Mouse (Mus musculus) megakaryocyte, adult 5-6 weeks (primary cell): Measurements from ENCODE around the gene Ahdc1. TPM values are rescaled to one million over a fixed set of nuclear protein-coding genes. Genes with fewer than 3 reads are reported as not detected.

ENCODE experiments used
- ATAC-seq: 2 replicates; pipeline ENCODE4 v1.8.0; 2016; ENCODE audit warnings: mild to moderate bottlenecking, inconsistent platforms; ENCODE audit not compliant: poor library complexity, severe bottlenecking
- total RNA-seq, 2 experiments: library from RNA; stranded (forward) in 1 of 2; stranded (reverse) in 1 of 2; fragments of 153-499, 151-499 nt in 1 of 2; fragments of 221-1000, 200-1000 nt in 1 of 2; gene quantifications; 2 replicates each; pipeline versions ENCODE4 v1.2.3 to v1.2.4; 2015 to 2017

Gene Ahdc1
- 3.0 and 4.4 TPM in 2 replicates for total RNA-seq (2015)
- 0.77 and 3.6 TPM in 2 replicates for total RNA-seq (2017)

DNA sequence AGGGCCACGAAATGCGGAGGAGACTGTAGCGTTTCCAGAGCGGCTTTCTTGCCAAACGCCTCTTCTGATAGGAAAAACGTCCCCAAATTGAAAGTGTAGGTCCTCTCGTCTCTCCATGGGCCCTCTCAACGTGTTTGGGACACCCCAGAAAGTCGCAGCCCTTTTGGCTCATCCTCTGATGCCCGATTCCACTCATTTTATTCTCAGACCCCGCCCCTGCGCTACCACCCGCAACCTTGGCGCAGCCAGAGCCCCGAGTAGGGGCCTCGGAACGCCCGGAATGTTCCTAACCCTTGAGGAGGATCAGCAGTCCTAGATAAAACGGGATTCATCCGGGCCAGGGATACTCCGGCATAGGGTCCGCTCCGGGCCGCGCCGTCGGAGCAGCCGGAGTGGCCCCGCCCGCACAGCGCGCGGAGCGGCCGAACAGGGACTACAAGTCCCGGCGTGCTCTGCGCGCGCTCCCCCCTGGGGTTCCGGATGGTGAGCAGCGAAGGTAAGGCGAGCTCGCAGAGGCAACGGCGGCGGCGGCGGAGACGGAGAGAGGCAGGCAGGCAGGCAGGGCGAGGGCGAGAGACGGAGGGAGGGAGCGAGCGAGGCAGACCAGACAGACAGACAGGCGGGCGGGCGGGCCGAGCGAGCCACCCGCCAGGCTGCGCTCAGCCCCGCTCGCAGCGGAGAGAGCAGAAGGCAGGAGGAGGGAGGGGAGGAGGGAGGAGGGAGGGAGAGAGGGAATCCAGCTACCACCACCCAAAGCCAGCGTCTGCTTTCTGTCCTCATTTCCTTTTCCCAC lies at the start of gene Ahdc1:
Ahdc1 (plus strand) TSS at position 233 of the 793 bp plus-strand sequence.
- ATAC-seq, result peak; percentile 92

DNA sequence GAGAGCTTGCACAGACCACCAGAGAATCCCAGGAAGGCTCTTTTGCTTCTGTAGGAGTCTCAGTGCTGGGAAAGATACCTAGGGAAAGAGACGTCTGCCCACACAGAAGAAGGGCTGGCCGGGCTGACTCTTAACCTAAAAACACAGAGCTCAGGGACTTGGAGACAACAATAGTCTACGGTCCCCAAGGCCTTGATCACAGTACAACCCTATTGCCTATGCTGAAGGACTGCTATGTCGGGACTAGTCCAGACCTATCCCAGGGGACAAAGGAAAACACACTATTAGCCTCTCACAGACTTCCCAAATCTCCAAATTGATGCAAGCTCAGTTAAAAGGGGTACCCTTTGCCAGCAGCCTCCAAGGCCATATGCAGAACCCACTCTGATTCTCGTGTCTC lies 49.2 kb upstream of the Ahdc1 start:
- ATAC-seq, result no peak

DNA sequence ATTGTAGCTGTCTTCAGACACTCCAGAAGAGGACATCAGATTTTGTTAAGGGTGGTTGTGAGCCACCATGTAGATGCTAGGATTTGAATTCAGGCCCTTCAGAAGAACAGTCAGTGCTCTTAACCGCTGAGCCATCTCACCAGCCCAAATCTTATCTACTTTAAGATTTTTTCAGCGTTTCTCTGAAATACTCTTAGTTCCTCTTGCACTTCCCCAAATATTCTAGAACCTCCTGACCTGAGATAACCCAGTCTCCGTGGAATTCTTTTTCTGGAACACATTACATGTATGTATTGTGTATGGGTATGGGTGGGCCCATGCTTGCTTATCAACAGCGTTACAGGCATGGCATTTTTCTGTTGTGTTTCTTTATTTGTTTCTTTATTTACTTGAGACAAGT lies 48.4 kb upstream of the Ahdc1 start:
- ATAC-seq, result peak; percentile 41

DNA sequence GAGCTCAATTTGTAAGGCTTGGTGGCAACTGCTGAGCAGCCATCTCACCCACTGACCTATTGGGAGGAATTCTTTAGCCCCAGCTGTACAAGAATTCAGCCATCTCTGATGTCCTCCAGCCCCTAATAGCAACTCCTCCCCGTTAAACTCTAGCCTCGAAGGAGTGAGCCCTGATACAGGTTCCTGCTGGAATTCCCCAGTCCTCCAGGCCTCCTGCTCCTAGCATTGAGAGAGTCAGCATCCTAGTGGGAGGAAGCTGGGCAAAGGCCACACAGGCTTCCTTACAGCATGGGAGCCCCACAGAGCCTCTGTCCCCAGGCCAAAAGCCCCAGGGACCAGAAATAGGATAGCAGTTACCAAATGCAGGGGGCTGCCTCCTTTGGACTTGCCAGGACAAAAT lies 47.6 kb upstream of the Ahdc1 start:
- ATAC-seq, result no peak

DNA sequence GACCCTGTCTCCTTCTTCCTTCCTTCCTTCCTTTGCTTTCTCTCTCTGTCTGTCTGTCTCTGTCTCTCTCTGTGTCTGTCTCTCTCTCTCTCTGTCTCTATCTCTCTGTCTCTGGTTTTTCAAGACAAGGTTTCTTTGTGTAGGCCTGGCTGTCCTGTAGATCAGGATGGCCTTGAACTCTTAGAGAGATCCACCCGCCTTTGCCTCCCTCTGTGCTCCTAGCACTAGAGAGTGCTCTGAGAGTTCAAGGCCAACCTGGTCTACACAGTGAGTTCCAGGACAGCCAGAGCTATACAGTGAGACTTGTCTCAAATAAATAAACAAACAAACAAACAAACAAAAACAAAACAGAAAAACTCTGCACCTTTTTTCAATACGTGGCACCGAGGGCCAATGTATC lies 47.0 kb upstream of the Ahdc1 start:
- ATAC-seq, result no peak

DNA sequence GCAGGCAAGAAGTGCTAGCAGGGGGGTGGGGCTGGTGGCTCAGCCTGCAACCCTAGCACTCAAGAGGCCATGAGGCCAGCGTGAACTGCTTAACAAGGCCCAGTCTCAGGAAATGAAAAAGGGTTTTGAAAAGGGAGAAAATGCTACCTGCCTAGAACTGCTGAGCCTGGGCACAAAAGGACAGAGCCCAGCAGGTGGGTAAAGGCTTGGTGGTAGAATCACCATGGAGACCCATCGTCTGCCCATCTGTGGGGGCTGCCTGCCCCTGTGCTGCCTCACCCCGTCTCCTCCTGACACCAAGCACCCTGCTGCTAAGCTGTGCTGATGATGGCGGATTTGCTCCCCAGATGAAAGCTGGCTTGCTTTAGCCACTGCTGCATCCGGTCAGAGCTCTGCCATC lies 46.6 kb upstream of the Ahdc1 start:
- no peak for ATAC-seq

DNA sequence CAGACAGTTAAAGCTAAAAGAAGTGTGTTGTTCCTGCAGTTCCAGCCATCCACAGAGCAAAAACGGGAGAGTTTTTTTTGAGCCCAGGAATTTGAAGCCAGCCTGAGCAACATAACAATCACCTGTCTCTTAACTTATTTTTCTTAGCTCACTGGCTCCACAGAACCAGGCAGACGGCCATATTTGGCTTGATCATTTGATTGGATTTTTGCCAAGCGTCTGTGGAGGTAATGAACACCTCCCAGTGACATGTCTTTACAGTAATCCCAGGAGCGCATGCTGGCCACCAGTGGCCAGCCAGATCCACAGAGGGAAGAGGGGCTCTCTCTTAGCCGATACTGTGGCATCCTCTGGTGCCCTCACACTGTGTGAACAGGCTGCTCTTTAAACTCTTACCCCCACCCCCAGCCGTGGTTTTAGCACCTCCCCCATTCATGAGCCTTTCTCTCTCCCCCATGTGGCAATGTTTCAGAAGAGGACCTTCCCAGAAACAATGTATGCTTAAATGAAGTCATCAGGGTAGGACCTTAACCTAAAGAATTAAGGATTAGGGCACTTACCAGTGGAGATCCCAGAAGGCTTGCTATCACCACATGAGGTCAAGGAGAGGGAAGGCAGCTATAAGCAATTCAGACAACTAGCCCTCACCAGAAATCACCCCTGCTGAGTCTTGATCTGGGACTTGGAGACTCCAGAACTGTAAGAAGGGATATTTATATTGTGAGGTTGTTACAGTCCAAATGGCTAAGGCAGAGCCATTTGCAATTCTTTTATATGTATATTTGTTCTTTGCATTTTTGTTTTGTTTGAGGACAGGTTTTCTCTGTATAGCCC lies 42.7 kb upstream of the Ahdc1 start:
- no peak for ATAC-seq

DNA sequence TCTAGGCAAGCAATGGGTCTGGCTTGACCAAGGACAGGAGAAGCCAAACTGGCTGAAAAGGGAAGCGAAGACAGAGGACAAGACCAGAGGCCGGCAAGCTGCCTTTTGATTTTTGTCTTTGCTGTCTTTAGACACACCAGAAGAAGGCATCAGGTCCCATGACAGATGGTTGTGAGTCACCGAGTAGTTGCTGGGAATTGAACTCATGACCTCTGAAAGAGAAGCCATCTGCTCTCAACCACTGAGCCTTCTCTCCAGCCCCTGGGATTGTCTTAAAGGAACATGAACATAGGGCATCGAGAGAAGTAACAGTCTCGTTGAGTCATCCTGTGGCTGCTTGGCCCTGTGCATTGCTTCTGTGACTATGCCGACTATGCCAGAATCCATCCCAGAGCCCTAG lies 39.5 kb upstream of the Ahdc1 start:
- ATAC-seq, result no peak; the same call in 1 of the 2 replicates

DNA sequence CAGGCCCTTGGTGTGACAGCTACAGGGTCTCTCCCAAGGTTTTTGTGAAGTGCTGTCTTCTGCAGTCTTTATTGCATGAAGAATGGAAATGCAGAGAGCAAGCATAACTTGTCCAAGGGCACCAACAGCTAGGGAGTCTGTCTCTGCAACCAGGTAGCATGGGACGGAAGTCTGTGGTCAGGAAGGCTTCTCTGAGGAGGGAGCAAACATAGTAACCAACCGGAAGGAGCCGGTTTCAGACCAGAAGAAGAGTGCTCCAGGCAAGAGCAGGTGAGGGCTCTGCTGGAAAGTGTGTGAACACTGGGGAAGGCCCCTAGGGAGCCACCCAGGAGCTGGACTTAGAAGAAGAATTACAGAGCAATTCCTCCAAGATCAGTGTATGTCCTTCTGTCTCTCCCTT lies 39.0 kb upstream of the Ahdc1 start:
- no peak for ATAC-seq

DNA sequence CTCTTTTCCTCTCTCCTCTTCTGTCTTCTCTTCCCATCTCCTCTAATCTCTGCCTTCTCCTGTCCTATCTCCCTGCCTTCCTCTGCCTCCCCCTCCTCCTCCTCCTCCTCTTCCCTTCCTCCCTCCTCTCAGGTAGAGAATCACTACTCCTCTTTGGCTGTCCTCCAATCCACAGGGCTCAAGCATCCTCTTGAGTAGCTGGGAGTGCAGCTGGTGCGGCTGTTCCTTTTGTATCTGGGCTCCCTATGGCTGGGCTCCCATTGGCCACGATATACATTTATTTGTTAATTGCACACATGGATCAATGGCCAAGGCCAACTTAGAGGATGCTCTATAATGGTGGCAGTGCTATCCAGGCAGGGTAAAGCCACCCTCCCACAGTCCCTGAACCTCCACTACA lies 38.5 kb upstream of the Ahdc1 start:
- no peak for ATAC-seq

DNA sequence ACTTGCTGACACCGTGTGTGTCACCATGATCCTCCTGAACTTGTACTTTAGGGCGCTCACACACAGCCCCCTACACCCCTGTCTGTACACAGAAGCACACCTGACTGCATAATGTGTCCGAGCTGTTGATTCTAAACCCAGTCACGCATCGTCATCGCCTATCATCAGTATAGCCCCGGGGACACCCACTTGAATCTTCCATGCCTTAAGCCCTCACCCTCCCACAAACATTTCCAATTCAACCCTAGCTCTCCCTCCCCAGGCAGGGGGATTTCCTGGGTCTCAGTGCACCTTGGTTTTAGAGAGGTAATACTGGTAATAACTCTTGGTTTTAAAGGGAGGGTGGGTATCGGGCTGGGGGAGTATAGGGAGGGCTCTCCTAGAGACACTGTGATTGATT lies 37.9 kb upstream of the Ahdc1 start:
- no peak for ATAC-seq

DNA sequence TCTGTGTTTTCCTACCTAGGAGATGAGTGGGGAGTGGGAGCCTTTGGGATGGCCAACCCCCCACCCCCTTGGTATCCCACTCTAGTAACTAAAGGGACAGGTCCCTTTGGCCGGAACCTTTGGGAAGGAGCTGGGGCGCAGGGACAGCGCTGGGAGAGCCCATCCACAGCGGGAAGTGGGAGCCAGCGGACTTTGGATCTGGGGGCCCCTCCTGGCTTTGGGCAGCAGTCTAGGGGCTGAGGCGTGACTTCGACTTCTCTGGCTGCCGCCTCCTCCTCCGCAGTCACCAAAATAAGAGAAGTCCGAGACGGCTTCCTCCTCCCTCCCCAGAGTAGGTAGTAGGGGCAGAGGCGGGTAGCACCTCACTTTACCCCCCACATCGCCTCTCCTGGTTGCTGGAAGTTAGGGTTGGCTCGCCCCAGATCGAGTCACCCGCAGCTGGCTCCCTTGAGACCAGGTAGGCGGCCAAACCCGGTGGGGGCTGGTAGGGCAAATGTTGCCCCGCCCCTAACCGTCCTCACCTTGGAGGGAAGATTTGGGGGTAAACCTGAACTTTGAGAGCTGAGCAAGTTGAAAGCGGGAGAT lies 37.2 kb upstream of the Ahdc1 start, which contains the start of gene Fgr:
Fgr (plus strand) TSS at position 282 of the 585 bp plus-strand sequence.
- peak; percentile 72 for ATAC-seq

DNA sequence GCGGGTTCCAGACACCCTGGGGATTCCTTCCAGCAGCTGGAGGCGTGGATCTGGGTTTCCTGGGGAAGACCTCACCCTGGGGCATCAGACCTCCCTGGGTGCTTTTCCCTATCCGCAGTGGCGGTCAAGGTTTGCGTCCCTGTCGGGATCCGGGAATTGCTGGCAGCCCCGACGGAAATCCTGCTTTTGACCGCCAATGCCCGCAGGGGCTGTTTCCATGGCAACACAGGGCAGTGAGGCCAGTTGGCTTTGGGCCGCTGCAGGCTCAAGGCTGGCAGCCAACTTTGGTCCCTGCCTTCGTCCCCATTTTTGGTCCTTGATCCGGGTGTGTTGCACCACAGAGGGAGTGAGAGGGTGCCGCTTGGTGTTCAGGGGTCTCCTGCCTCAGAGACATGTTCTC lies 36.2 kb upstream of the Ahdc1 start:
- no peak for ATAC-seq

DNA sequence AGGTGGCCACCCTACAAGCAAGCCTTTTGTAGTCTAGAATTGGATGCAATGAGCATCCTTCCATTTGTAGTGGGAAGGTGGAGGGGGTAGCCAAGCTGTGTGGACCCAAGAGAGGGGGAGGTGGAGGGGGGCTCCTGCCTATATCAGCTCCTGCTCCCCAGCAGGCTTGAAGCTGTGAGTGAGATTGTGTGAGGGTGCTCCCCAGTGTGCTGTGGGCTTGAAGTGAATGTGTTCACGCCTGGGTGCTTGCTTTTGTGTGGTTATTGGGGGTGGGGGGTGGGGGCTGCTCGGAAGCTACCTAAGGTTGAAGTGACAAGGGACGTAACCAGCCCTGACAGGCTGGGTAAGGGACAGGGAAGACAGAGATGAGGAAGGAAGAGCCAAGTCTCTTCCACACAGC lies 35.3 kb upstream of the Ahdc1 start:
- ATAC-seq, result 0 out of 2 replicates have a peak, but pooled peaks have one; percentile 9

DNA sequence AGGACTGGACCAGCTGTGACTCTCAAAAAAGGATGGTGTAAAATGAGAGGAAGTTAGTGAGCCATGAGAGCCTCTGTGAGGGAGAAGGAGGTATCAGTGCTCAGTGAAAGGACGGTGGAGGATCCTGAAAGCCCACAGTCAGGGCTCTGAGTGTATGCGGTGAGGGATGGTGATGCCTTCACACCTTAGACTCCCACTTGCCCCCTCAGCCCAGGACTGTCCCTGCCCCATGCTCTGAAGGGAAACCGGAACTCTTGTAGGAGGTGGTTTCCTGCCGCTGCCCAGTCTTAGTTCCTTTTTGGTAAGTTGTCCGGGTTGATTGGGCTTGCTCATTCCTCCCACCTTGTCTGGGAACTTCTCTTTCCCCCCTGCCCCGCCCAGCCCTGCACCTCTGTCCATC lies 34.3 kb upstream of the Ahdc1 start:
- peak; percentile 67 for ATAC-seq

DNA sequence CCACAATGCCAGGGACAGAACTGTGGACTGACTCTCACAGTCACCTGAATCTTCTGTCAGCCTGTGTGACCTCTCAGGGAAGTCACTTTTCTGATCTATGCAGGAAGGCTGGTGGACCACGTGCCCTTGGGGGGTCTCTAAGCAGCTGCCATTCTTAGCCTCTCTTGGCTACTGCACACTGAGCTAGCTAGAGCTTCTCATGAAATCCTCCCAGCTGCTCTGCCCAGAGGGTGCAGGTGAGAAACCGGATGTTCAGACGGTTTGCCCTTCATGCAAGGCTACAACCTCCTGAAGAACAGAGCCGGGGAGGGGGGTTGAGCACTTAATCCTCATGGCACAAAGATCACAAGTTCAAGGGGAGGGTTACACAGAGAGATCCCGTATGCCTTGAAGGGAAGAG lies 33.5 kb upstream of the Ahdc1 start:
- no peak for ATAC-seq

DNA sequence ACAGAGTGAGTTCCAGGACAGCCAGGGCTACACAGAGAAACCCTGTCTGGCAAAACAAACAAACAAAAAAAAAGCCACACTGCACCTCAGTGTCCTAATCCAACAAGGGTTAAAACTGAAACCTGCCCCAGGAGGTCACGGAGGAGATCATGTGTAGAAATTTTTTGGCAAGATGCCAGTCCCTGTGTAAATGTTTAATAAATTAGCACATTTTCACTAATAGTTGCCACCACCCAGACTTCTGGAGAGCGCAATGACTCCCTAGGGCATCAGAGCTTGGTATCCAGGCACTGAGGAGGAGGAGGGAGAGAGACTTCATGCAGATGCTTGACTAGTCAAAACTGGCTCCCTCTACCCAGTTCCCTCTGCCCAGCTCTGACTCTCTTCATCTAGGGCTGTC lies 31.9 kb upstream of the Ahdc1 start:
- no peak for ATAC-seq

DNA sequence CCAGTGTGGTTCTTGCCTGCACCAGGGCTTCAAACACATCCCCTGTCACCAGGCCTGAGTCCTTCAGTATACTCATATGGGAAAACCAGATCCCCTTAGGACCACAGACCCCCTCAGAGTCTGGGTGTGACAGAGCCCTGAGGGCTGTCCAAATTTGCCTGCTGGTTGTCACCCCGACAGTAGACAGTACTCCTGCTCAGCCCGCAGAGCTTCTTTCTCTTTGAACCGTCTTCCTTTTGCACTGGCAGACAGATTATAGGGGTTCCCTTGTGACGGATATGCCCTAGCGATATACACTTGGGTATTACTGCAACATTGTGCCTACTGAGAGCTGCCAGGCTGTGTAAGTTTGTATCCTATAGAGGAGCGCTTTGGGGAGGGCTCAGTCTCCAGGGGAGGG lies 29.4 kb upstream of the Ahdc1 start:
- ATAC-seq, result no peak

DNA sequence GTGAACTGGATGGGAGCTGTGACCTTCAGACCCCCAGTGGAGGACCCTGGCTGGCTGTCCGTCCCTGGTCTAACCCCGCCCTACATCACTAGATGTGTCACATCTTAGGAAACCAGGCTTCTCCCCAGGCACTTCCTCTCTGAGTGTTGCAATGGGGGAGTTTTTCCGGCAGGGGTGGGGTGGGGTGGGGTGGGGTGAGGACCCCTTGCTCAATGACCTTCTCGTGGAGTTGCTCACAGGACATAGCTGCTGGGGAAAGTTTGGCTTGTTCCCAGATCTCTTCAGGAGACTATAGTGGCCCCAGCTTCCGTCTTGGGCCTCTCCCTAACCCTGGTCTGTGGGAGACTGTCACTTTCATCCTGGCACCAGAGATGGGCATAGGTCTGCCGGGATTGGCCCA lies 28.1 kb upstream of the Ahdc1 start:
- ATAC-seq, result peak; percentile 92

DNA sequence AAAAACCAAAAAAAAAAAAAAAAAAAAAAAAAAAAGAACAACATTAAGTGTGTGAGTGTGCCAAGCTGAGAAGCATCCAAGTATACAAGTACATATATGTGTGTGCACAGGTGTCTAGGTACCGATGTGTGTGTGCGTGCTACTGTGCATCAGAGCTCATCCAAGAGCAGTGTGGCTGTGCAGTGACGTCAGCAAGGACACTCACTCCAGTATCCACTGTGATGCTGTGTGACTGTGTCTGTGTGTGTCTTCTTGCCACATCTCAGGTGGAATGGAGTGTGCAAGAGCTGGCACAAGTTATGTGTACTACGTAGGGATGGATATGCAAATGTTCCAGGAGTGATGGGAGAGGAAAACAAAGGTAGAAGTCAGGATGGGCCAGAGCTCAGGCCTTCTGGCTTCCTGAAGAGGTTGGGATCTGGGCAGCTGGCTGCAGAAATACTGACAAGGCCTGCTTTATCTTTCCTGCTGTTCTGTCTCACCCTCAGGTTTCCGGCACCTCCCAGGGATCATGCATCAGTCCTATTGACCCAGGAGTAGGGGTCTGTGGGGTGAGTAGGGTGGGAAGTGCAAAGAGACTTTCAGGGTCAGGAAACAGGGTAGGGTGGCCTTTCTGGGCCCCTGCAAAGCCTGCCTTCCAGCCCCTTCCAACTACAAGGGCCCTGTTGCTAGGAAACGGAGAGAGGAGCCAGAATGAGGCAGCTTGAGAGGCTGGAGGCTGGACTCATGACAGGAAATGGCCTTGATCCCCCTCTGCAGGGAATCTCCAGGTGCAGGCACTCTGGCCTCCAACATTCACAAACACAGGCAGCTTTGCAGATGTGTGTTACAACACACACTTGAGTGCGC lies 27.2 kb upstream of the Ahdc1 start:
- peak; percentile 19; the same call in 1 of the 2 replicates for ATAC-seq
